Mouse (Mus musculus) hindbrain, embryonic 12.5 days (tissue): ENCODE measurements at regions not wholly inside any gene's neighbourhood (a gene's known extent, or its start where the extent isn't known, plus 50 kb on each side); places are given as distances from the start of the nearest gene placed in this dataset.

Source experiments
- ATAC-seq: fragments of 200-750 bp; cut with Nextera tagmentation; 2 replicates; pipeline ENCODE4 v1.8.0; 2017; ENCODE audit warnings: moderate TSS enrichment; ENCODE audit not compliant: low FRiP score
- H3K27ac ChIP-seq: fragments of 300-500 bp; sonication (generic); 2 replicates; pipeline ENCODE4 v1.5.1; 2016; ENCODE audit warnings: mild to moderate bottlenecking
- H3K27me3 ChIP-seq: fragments of 300-500 bp; sonication (generic); 2 replicates; pipeline ENCODE4 v1.6.1; 2016; ENCODE audit warnings: mild to moderate bottlenecking
- H3K36me3 ChIP-seq: fragments of 300-500 bp; sonication (generic); 2 replicates; pipeline ENCODE4 v1.6.1; 2016; ENCODE audit warnings: mild to moderate bottlenecking
- H3K4me1 ChIP-seq: fragments of 300-500 bp; sonication (generic); 2 replicates; pipeline ENCODE4 v1.6.1; 2016
- H3K4me2 ChIP-seq: fragments of 300-500 bp; sonication (generic); replicated peaks from 2 replicates; pipeline ENCODE4 v1.6.1; 2016; ENCODE audit warnings: mild to moderate bottlenecking
- H3K4me3 ChIP-seq: fragments of 300-500 bp; sonication (generic); 2 replicates; pipeline ENCODE4 v1.5.1; 2016; ENCODE audit warnings: mild to moderate bottlenecking
- H3K9ac ChIP-seq: fragments of 300-500 bp; sonication (generic); 2 replicates; pipeline ENCODE4 v1.6.1; 2016; ENCODE audit warnings: mild to moderate bottlenecking, moderate library complexity
- H3K9me3 ChIP-seq: fragments of 300-500 bp; sonication (generic); replicated peaks from 2 replicates; pipeline ENCODE4 v1.6.1; 2016; ENCODE audit warnings: mild to moderate bottlenecking
- WGBS: fragments of 180-500 bp; shearing (Covaris S2); methylation state at CpG from one replicate; pipeline ENCODE4 v1.1.7; 2016; 5-methylcytosine and 5-hydroxymethylcytosine counted together

DNA sequence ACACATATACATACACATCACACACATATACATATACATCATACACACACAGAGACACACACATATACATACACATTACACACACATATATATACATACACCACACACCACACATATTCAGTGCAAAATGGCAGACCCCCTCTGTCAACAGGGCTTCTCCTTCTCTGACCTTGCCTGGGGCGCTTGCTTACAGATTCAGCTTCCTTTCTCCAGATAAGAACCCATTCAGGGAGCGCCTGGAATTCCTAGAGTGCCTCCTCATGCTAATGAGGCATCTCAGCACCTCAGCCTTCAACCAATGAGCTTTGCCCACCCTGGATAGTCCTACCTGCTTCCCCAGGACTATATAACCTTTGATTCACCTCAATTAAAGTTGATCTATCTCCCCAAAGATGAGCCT is 200.3 kb downstream of the Spata18 start:
- Histone ChIP-seq H3K9ac (no peak overlapping the region), H3K27ac (no peak overlapping the region), H3K4me1 (no peaks in the 10 kb centered on the region; the same call in 1 of the 2 replicates), H3K27me3 (no peaks in the 10 kb centered on the region), H3K4me3 (no peak overlapping the region), H3K4me2 (no peak overlapping the region), H3K36me3 (no peaks in the 10 kb centered on the region), H3K9me3 (no peaks in the 10 kb centered on the region)
- no peak for ATAC-seq
- WGBS = 69% methylated on average over 2 of the region's 2 CpGs

GRCm38 (mm10) chr5:73854025-73854773 is 203.0 kb downstream of the Spata18 start:
- Histone ChIP-seq H3K4me3 (no peak overlapping the region), H3K27me3 (no peaks in the 10 kb centered on the region), H3K9me3 (no peaks in the 10 kb centered on the region), H3K4me1 (no peaks in the 10 kb centered on the region; the same call in 1 of the 2 replicates), H3K4me2 (0 out of 2 replicates have a peak overlapping the region, but pooled peaks have one; percentile 18), H3K36me3 (no peaks in the 10 kb centered on the region), H3K9ac (no peak overlapping the region), H3K27ac (no peak overlapping the region)
- 51% methylated on average over 22 of the region's 22 CpGs for WGBS
- ATAC-seq = peak; percentile 60; the same call in 1 of the 2 replicates

DNA sequence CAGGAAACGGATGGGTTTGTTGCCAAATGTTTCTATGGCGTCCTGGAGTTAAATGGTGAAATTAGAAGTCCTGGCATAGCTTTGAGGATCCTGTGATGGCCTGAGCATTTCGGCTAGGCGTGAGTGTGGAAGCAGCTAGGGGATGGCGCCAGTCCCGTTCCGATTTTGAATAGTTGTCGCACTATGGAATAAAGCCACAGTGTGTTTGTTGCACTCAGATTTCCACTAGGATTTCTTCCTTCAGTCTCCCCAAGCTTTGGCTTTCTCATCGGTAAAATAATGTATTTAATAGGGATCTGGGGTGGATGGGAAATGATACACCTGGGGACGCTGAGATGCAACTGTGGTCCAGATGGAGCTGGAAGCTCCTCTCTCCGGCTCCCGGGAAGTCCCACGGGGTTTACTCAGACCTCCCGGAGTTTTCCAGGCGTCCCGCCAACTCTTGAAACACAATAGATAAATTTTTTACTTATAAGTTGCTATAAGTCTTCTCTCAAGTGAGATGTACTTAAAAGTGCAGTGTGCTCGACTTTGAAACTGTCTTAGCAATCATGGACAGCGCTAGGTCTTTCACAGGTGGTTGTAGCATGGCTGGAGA is 203.7 kb downstream of the Spata18 start:
- Histone ChIP-seq H3K27ac (no peak overlapping the region), H3K4me2 (no peak overlapping the region), H3K9me3 (no peaks in the 10 kb centered on the region), H3K36me3 (no peaks in the 10 kb centered on the region), H3K9ac (no peak overlapping the region), H3K27me3 (no peaks in the 10 kb centered on the region), H3K4me3 (no peak overlapping the region), H3K4me1 (no peaks in the 10 kb centered on the region; the same call in 1 of the 2 replicates)
- ATAC-seq = no peak
- WGBS = 78% methylated on average over 18 of the region's 18 CpGs

- no peak overlapping the region for H3K4me3 ChIP-seq
- H3K27me3 ChIP-seq = no peaks in the 10 kb centered on the region
- WGBS = 89% methylated on average over 1 of the region's 1 CpGs
- no peaks in the 10 kb centered on the region for H3K9me3 ChIP-seq
- no peak overlapping the region for H3K4me2 ChIP-seq
- no peak for ATAC-seq
- H3K36me3 ChIP-seq = no peaks in the 10 kb centered on the region
- H3K9ac ChIP-seq = no peak overlapping the region
- no peak overlapping the region for H3K27ac ChIP-seq
- no peaks in the 10 kb centered on the region; the same call in 1 of the 2 replicates for H3K4me1 ChIP-seq
Observed at GRCm38 (mm10) chr5:73859320-73859719, 208.1 kb downstream of the Spata18 start.

DNA sequence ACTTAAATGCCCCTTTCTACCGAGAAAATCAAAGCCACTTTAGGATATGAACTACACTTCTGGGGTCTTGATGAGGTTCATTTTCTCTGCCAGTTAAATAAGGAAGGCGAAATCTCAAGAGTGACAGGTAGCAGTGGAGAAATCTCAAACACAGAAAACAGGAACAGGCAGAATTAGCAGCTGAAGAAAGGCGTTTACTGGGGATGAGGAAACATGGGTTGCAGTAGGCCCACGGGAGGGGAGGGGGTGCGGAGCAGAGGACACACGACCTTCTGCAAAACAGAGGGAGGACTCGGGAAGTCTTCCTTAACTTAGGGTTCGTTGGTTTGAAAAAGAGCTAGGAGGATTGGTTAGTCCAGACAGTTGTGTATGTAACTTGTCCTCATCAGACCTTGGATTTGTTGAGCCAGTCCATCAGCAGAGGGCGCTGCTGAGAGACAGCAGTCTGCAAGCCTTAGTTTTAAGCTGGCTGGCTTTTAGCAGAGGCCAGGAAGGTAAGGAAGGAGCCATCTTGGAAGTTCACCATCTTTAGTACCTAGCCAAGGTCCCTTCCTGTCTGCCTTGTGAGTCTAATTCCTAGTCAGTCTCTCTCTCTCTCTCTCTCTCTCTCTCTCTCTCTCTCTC is 204.0 kb downstream of the Usp46 start:
- H3K27me3 ChIP-seq = no peaks in the 10 kb centered on the region
- H3K4me3 ChIP-seq = no peak overlapping the region
- H3K4me1 ChIP-seq = no peaks in the 10 kb centered on the region
- no peak for ATAC-seq
- H3K9ac ChIP-seq = no peak overlapping the region
- no peaks in the 10 kb centered on the region for H3K9me3 ChIP-seq
- no peaks in the 10 kb centered on the region for H3K36me3 ChIP-seq
- 74% methylated on average over 9 of the region's 9 CpGs for WGBS
- no peak overlapping the region for H3K4me2 ChIP-seq
- no peak overlapping the region for H3K27ac ChIP-seq

- no peak overlapping the region for H3K4me3 ChIP-seq
- no peaks in the 10 kb centered on the region for H3K4me1 ChIP-seq
- H3K27me3 ChIP-seq = no peaks in the 10 kb centered on the region
- H3K9ac ChIP-seq = no peak overlapping the region
- H3K36me3 ChIP-seq = no peaks in the 10 kb centered on the region
- ATAC-seq = no peak
- H3K4me2 ChIP-seq = no peak overlapping the region
- H3K27ac ChIP-seq = no peak overlapping the region
- WGBS = 76% methylated on average over 9 of the region's 9 CpGs
- no peaks in the 10 kb centered on the region for H3K9me3 ChIP-seq
Observed at GRCm38 (mm10) chr5:73872641-73873421, 195.4 kb downstream of the Usp46 start.

DNA sequence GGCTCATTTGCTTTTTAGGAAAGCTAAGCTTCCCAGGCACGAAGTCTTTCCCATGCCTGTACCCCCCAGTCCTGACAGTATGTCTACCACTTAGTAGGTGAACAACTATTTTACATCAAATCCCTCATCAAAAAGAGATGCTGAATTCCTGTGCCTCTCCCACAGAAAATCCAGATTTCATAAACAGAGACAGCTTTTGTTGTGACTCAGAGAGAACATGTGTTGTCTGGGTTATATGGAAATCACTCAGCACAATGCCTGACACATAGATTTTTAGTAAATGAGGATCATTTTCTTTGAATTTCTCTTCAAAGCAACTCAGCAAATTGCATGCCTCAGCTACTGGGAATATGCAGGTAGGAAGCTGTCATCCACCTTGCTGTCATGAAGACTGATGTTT is 193.5 kb downstream of the Usp46 start:
- Histone ChIP-seq H3K9ac (no peak overlapping the region), H3K27me3 (no peaks in the 10 kb centered on the region), H3K27ac (no peak overlapping the region), H3K36me3 (no peaks in the 10 kb centered on the region), H3K4me1 (no peaks in the 10 kb centered on the region), H3K4me2 (no peak overlapping the region), H3K4me3 (no peak overlapping the region), H3K9me3 (no peaks in the 10 kb centered on the region)
- WGBS = 92% methylated on average over 1 of the region's 1 CpGs
- no peak for ATAC-seq

- Histone ChIP-seq H3K9me3 (no peaks in the 10 kb centered on the region), H3K36me3 (no peaks in the 10 kb centered on the region), H3K4me3 (no peak overlapping the region), H3K9ac (no peak overlapping the region), H3K27me3 (no peaks in the 10 kb centered on the region), H3K27ac (no peak overlapping the region), H3K4me1 (no peaks in the 10 kb centered on the region), H3K4me2 (no peak overlapping the region)
- ATAC-seq = no peak
- 85% methylated on average over 3 of the region's 3 CpGs for WGBS
Observed at GRCm38 (mm10) chr5:73875847-73876246, 192.4 kb downstream of the Usp46 start.

DNA sequence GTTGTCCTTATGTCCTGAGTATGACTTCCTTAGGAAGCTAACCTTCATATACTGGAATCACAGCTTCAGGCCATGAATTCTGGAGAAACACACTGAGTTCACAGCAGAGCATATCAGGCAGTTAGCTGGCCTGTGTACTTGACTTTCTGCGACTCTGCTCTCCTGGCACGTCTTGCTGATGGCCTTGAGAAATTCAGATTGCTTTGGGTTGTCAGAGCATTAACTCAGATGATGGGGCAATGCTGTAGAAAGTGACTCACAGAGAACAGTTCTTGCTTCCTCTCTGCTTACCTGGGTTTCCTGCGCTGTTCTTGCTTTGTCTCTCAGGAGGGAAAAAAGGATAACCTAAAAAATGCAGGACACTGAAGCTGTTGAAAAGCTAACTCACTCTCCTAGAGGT is 187.3 kb downstream of the Usp46 start:
- Histone ChIP-seq H3K27me3 (no peaks in the 10 kb centered on the region), H3K4me2 (no peak overlapping the region), H3K4me3 (no peak overlapping the region), H3K9me3 (no peaks in the 10 kb centered on the region), H3K4me1 (no peaks in the 10 kb centered on the region), H3K27ac (no peak overlapping the region), H3K9ac (no peak overlapping the region), H3K36me3 (no peaks in the 10 kb centered on the region)
- WGBS = 80% methylated on average over 3 of the region's 3 CpGs
- ATAC-seq = no peak

DNA sequence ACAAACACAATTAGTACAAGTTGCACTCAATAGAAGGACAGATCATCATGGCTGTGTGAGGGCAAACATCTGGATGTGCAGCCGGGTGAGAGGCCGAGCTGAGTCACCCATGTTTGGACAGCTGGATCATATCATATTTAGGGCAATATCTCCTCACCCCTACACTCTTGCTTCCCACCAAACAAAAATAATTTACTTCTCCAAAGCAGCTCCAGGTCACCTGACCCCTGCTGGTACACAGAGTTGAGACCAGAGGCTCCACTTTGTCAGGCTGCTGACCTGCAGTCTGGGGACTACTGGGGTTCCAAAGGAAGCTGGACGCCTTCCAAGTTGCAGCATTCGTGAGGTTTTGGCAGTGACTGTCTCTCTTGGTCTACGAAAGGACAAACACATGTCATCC is 186.3 kb downstream of the Usp46 start:
- WGBS = 67% methylated on average over 5 of the region's 5 CpGs
- no peak for ATAC-seq
- no peak overlapping the region for H3K9ac ChIP-seq
- no peaks in the 10 kb centered on the region for H3K27me3 ChIP-seq
- no peak overlapping the region for H3K27ac ChIP-seq
- no peaks in the 10 kb centered on the region for H3K4me1 ChIP-seq
- no peak overlapping the region for H3K4me3 ChIP-seq
- H3K9me3 ChIP-seq = no peaks in the 10 kb centered on the region
- no peak overlapping the region for H3K4me2 ChIP-seq
- H3K36me3 ChIP-seq = no peaks in the 10 kb centered on the region

DNA sequence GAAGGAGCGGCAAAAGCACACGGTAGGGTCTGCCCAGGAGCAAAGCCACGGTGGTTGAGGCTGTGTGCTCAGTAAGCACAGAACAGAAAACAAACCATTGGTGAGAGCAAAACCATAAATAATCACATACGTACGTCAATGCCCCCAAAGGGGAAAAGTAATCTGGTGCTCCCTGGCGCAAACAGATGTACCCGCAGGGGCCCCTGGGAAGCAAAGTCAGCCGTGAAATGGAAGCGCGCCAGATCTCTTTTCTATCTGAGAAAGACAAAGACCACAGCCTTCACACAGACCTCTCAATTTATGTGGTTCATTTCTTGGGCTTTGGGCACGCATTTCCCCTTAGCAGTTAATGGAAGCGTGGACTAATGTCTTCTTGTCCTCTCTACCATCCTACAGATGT is 183.2 kb downstream of the Usp46 start:
- WGBS = 51% methylated on average over 12 of the region's 12 CpGs
- H3K4me2 ChIP-seq = no peak overlapping the region
- no peaks in the 10 kb centered on the region for H3K4me1 ChIP-seq
- H3K36me3 ChIP-seq = no peaks in the 10 kb centered on the region
- no peak overlapping the region for H3K4me3 ChIP-seq
- ATAC-seq = no peak
- no peaks in the 10 kb centered on the region for H3K27me3 ChIP-seq
- no peaks in the 10 kb centered on the region for H3K9me3 ChIP-seq
- H3K9ac ChIP-seq = no peak overlapping the region
- H3K27ac ChIP-seq = no peak overlapping the region

- Histone ChIP-seq H3K9ac (no peak overlapping the region), H3K9me3 (no peaks in the 10 kb centered on the region), H3K27me3 (no peaks in the 10 kb centered on the region), H3K27ac (no peak overlapping the region), H3K4me2 (no peak overlapping the region), H3K4me1 (no peaks in the 10 kb centered on the region), H3K4me3 (no peak overlapping the region), H3K36me3 (no peaks in the 10 kb centered on the region)
- WGBS = 95% methylated on average over 1 of the region's 1 CpGs
- no peak for ATAC-seq
Observed at GRCm38 (mm10) chr5:73885691-73886090, 182.5 kb downstream of the Usp46 start.
